Mouse (Mus musculus): ENCODE data around the gene Jaml. TPM values are rescaled to one million over a fixed set of nuclear protein-coding genes. Genes with fewer than 3 reads are reported as not detected.

Jaml gene
- total RNA-seq, 2 experiments from 2014 or later: 13.9 to 25.1 TPM

Other genes with a start within 250 kb of the Jaml start
- 32.8 and 44.7 TPM in 2 replicates for gene Kmt2a, start 197.9 kb upstream of the Jaml start, total RNA-seq (2015)
- 5.5 and 15.9 TPM in 2 replicates for gene Kmt2a, start 197.9 kb upstream of the Jaml start, total RNA-seq (2017)
- 490 and 523 TPM in 2 replicates for gene Atp5l, start 158.4 kb upstream of the Jaml start, total RNA-seq (2015)
- gene Atp5l, start 158.4 kb upstream of the Jaml start, total RNA-seq (2017): 117 and 122 TPM in 2 replicates
- 43.0 and 53.3 TPM in 2 replicates for gene Ube4a, start 113.6 kb upstream of the Jaml start, total RNA-seq (2015)
- 30.3 and 33.3 TPM in 2 replicates for gene Ube4a, start 113.6 kb upstream of the Jaml start, total RNA-seq (2017)
- 6.2 and 11.0 TPM in 2 replicates for gene Cd3g, start 98.8 kb upstream of the Jaml start, total RNA-seq (2015)
- gene Cd3g, start 98.8 kb upstream of the Jaml start, total RNA-seq (2017): 14.8 and 17.2 TPM in 2 replicates
- 2.3 and 6.8 TPM in 2 replicates for gene Cd3d, start 97.4 kb upstream of the Jaml start, total RNA-seq (2015)
- 2.1 and 6.3 TPM in 2 replicates for gene Cd3d, start 97.4 kb upstream of the Jaml start, total RNA-seq (2017)
- gene Cd3e, start 69.6 kb upstream of the Jaml start, total RNA-seq (2015): 3.5 and 5.8 TPM in 2 replicates
- 0.73 and 4.1 TPM in 2 replicates for gene Cd3e, start 69.6 kb upstream of the Jaml start, total RNA-seq (2017)
- not detected in 2 replicates for gene Mpzl2, start 39.4 kb upstream of the Jaml start, total RNA-seq (2015)
- gene Mpzl2, start 39.4 kb upstream of the Jaml start, total RNA-seq (2017): 0.04 TPM in 1 of 2 replicates, not detected in the other
- gene Mpzl3, start 24.0 kb upstream of the Jaml start, total RNA-seq (2015): 2.0 and 2.5 TPM in 2 replicates
- 2.9 and 3.8 TPM in 2 replicates for gene Mpzl3, start 24.0 kb upstream of the Jaml start, total RNA-seq (2017)
- 0.42 and 0.78 TPM in 2 replicates for gene Scn2b, start 38.6 kb downstream of the Jaml start, total RNA-seq (2015)
- gene Scn2b, start 38.6 kb downstream of the Jaml start, total RNA-seq (2017): 0.95 and 0.98 TPM in 2 replicates
- gene Scn4b, start 59.2 kb downstream of the Jaml start, total RNA-seq (2015): not detected in 2 replicates
- 0.04 TPM in 1 of 2 replicates, not detected in the other for gene Scn4b, start 59.2 kb downstream of the Jaml start, total RNA-seq (2017)
- gene BC049352, start 102.8 kb downstream of the Jaml start, total RNA-seq (2015): not detected in 2 replicates
- gene BC049352, start 102.8 kb downstream of the Jaml start, total RNA-seq (2017): not detected in 2 replicates
- gene Tmprss4, start 124.9 kb downstream of the Jaml start, total RNA-seq (2015): 0.34 TPM in 1 of 2 replicates, not detected in the other
- gene Tmprss4, start 124.9 kb downstream of the Jaml start, total RNA-seq (2017): 0.07 TPM in 1 of 2 replicates, not detected in the other
- 33.9 and 37.2 TPM in 2 replicates for gene Il10ra, start 190.0 kb downstream of the Jaml start, total RNA-seq (2015)
- 68.7 and 77.1 TPM in 2 replicates for gene Il10ra, start 190.0 kb downstream of the Jaml start, total RNA-seq (2017)
- not detected in 2 replicates for gene Tmprss13, start 239.9 kb downstream of the Jaml start, total RNA-seq (2015)
- 0.15 TPM in 1 of 2 replicates, not detected in the other for gene Tmprss13, start 239.9 kb downstream of the Jaml start, total RNA-seq (2017)